Mouse (Mus musculus): ENCODE measurements around the gene Sgcd. TPM values are rescaled to one million over a fixed set of nuclear protein-coding genes. Genes with fewer than 3 reads are reported as not detected.

Sgcd gene
- total and polyA plus RNA-seq, 3 experiments: 0.38 to 2.4 (median 0.43) TPM

- peak; percentile 46; the same call in 1 of the 2 replicates for TF ChIP-seq TCF12 (IDR thresholded peaks at IDR 0.05; ENCODE audit: low read depth, low read length)
- 0 out of 2 replicates have a peak, but pooled peaks have one; percentile 38 for TF ChIP-seq RCOR1 (conservative IDR thresholded peaks at IDR 0.05; ENCODE audit: low read depth, low read length)
- no peak for TF ChIP-seq MEF2A (IDR thresholded peaks at IDR 0.05; ENCODE audit: borderline replicate concordance, low read depth, low read length)
- TF ChIP-seq BHLHE40 (IDR thresholded peaks at IDR 0.05; ENCODE audit: low read depth, low read length): peak; percentile 97
- no peak for TF ChIP-seq NELFE (IDR thresholded peaks at IDR 0.05; ENCODE audit: low read depth, low read length)
- no peak; the same call in 1 of the 2 replicates for TF ChIP-seq SIN3A (IDR thresholded peaks at IDR 0.05; ENCODE audit: low read length)
- no peak for TF ChIP-seq NRF1 (IDR thresholded peaks at IDR 0.05; ENCODE audit: low read depth, low read length)
- no peak for TF ChIP-seq ZMIZ1 (IDR thresholded peaks at IDR 0.05; ENCODE audit: low read depth, low read length)
Observed at GRCm38 (mm10) chr11:47149607-47150006, 839.2 kb downstream of the Sgcd start (continued).

- in situ Hi-C loops (cut with MboI; ENCODE audit: low pct_ligation_motif_present, low pct_unique_long_range_greater_than_20kb, low sequenced_read_pairs) (no loop called here), dilution Hi-C loops (cut with MboI; ENCODE audit: extremely low pct_ligation_motif_present, extremely low pct_unique_long_range_greater_than_20kb, low sequenced_read_pairs) (no loop called here)
- no peak overlapping the region for H3K9ac ChIP-seq (ENCODE audit: insufficient read depth, low read depth)
- no peak overlapping the region for H3K4me2 ChIP-seq (ENCODE audit: insufficient read depth, low read depth, poor library complexity, severe bottlenecking)
- no peaks in the 10 kb centered on the region for H3K9me3 ChIP-seq (replicated peaks; ENCODE audit: low read length)
- H3K27me3 ChIP-seq (replicated peaks): no peaks in the 10 kb centered on the region
- H3K36me3 ChIP-seq (replicated peaks in 1 of 2; ENCODE audit: control insufficient read depth in 1 of 2, insufficient read depth in 1 of 2, low read length in 1 of 2): no peaks in the 10 kb centered on the region
- no peaks in the 10 kb centered on the region for H3K79me2 ChIP-seq (replicated peaks; ENCODE audit: control insufficient read depth, extremely low read depth, insufficient read depth, poor library complexity, severe bottlenecking)
- DNase-seq (ENCODE audit: extremely low read depth): no peak
- H3K4me3 ChIP-seq (replicated peaks in 1 of 3; ENCODE audit: low read depth in 2 of 3, low read length in 2 of 3, poor library complexity in 1 of 3): no peak overlapping the region
- H3K4me1 ChIP-seq (ENCODE audit: control insufficient read depth in 1 of 2, insufficient read depth in 2 of 2): no peaks in the 10 kb centered on the region
- TF ChIP-seq MYC (IDR thresholded peaks at IDR 0.05; ENCODE audit: low read depth, low read length) (no peak), SIN3A (IDR thresholded peaks at IDR 0.05; ENCODE audit: low read length) (no peak), JUND (conservative IDR thresholded peaks at IDR 0.05; ENCODE audit: low read depth, low read length) (no peak), NELFE (IDR thresholded peaks at IDR 0.05; ENCODE audit: low read depth, low read length) (no peak)
- no peak overlapping the region for H3K27ac ChIP-seq (ENCODE audit: insufficient read depth, low read depth)
Observed at GRCm38 (mm10) chr11:47139867-47140266, 848.9 kb downstream of the Sgcd start.

DNA sequence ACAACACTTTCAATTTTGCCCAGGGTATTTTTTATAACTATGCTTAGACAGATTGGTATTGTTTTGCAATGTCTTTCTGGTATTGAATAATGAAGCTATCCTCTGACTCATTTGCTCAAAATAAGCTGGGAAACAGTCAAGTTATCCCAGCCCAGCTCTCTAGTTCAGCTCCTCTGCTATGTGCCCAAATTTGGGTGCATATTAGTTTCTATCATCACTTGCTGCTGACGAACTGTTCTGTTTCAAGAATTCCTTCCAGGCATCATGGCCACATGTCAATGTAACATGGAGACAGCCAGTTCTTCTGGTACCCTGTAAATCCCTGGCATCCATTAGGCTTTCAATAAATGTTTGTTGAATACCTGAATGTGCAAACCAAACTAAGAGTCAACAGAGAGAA, 849.5 kb downstream of the Sgcd start:
- in situ Hi-C loops (cut with MboI; ENCODE audit: low pct_ligation_motif_present, low pct_unique_long_range_greater_than_20kb, low sequenced_read_pairs): no loop called here
- dilution Hi-C loops (cut with MboI; ENCODE audit: extremely low pct_ligation_motif_present, extremely low pct_unique_long_range_greater_than_20kb, low sequenced_read_pairs): no loop called here

More for the DNA sequence above, 849.5 kb downstream of the Sgcd start:
- Histone ChIP-seq H3K27ac (ENCODE audit: insufficient read depth, low read depth) (no peak overlapping the region), H3K36me3 (replicated peaks in 1 of 2; ENCODE audit: control insufficient read depth in 1 of 2, insufficient read depth in 1 of 2, low read length in 1 of 2) (no peaks in the 10 kb centered on the region), H3K9ac (ENCODE audit: insufficient read depth, low read depth) (no peak overlapping the region), H3K79me2 (replicated peaks; ENCODE audit: control insufficient read depth, extremely low read depth, insufficient read depth, poor library complexity, severe bottlenecking) (no peaks in the 10 kb centered on the region), H3K27me3 (replicated peaks) (no peaks in the 10 kb centered on the region), H3K4me3 (replicated peaks in 1 of 3; ENCODE audit: low read depth in 2 of 3, low read length in 2 of 3, poor library complexity in 1 of 3) (no peak overlapping the region), H3K4me2 (ENCODE audit: insufficient read depth, low read depth, poor library complexity, severe bottlenecking) (no peak overlapping the region), H3K4me1 (ENCODE audit: control insufficient read depth in 1 of 2, insufficient read depth in 2 of 2) (no peaks in the 10 kb centered on the region), H3K9me3 (replicated peaks; ENCODE audit: low read length) (no peaks in the 10 kb centered on the region)
- TF ChIP-seq BHLHE40 (IDR thresholded peaks at IDR 0.05; ENCODE audit: low read depth, low read length) (no peak), RAD21 (IDR thresholded peaks at IDR 0.05; ENCODE audit: low read depth, low read length) (no peak), POLR2A (IDR thresholded peaks at IDR 0.05; ENCODE audit: low read depth, low read length) (no peak), MYC (IDR thresholded peaks at IDR 0.05; ENCODE audit: low read depth, low read length) (no peak), ZC3H11A (IDR thresholded peaks at IDR 0.05; ENCODE audit: low read depth, low read length) (no peak), RCOR1 (conservative IDR thresholded peaks at IDR 0.05; ENCODE audit: low read depth, low read length) (no peak), SIN3A (IDR thresholded peaks at IDR 0.05; ENCODE audit: low read length) (no peak), MAX (IDR thresholded peaks at IDR 0.05; ENCODE audit: low read length) (no peak), CTCF (conservative IDR thresholded peaks at IDR 0.05 in 1 of 2, IDR thresholded peaks at IDR 0.05 in 1 of 2; ENCODE audit: low read depth in 2 of 2, low read length in 2 of 2) (no peak)
- DNase-seq (ENCODE audit: extremely low read depth): no peak
